Mouse (Mus musculus) ES-E14 (cell line): ENCODE data around the gene Col9a1.

Experiments
- CHD2 ChIP-seq: IDR thresholded peaks from 2 replicates; pipeline ENCODE4 v1.6.1; 2014; ENCODE audit warnings: mild to moderate bottlenecking, low read depth, low read length, inconsistent platforms
- MAFK ChIP-seq: IDR thresholded peaks from 2 replicates; pipeline ENCODE4 v1.6.1; 2014; ENCODE audit warnings: mild to moderate bottlenecking, low read depth, low read length, inconsistent platforms; ENCODE audit not compliant: insufficient read depth
- ZC3H11A ChIP-seq: IDR thresholded peaks from 2 replicates; pipeline ENCODE4 v1.6.1; 2012; ENCODE audit warnings: low read depth, mild to moderate bottlenecking, inconsistent platforms, low read length, borderline replicate concordance
- ZNF384 ChIP-seq: IDR thresholded peaks from 2 replicates; pipeline ENCODE4 v1.6.1; 2012; ENCODE audit warnings: low read depth, low read length, inconsistent platforms

- TF ChIP-seq ZNF384, result no peak
- no peak for TF ChIP-seq ZC3H11A
- TF ChIP-seq MAFK, result no peak
- no peak for TF ChIP-seq CHD2
These were observed 54.3 kb downstream of the Col9a1 start for GRCm38 (mm10) chr1:24231504-24232270.
